Mouse (Mus musculus) stomach, postnatal 0 days (tissue): ENCODE measurements around the gene Tbc1d16.

Experiments used
- CTCF ChIP-seq: IDR thresholded peaks from 2 replicates; pipeline ENCODE4 v1.5.1; 2016; ENCODE audit warnings: antibody characterized with exemption, low read depth, mild to moderate bottlenecking, moderate library complexity
- EP300 ChIP-seq: optimal IDR thresholded peaks from 2 replicates; pipeline ENCODE3; 2016; ENCODE audit warnings: antibody characterized with exemption

DNA sequence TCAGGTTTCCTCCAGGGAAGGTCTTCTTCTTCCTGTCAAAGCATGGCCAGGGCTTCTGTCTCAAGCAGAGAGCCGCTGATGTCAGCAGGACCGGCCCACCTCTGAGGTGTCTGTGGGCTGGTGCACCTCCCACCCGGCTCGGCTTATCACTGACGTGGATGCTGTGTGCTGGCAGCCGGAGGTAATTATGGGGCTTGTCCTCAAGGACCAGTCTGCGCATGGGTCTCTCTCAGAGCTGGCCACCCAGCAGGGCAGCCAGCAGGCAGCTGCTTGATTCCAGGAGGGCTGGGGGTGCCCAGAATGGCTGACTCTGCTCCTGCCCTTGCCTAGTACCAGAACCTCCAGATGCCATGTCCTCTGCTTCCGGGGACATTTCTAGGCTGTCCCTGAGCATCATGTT, 122.6 kb downstream of the Tbc1d16 start:
- TF ChIP-seq EP300 (no peak), CTCF (no peak)
